Mouse (Mus musculus) limb, embryonic 15.5 days (tissue): ENCODE measurements around the gene Uqcc1. TPM values are rescaled to one million over a fixed set of nuclear protein-coding genes. Genes with fewer than 3 reads are reported as not detected.
A peak's percentile ranks its signal among the peaks of the same experiment; 100 is the strongest.

Experiments used
- ATAC-seq: fragments of 200-750 bp; cut with Nextera tagmentation; 2 replicates; pipeline ENCODE4 v1.8.0; 2017; ENCODE audit warnings: low read depth, moderate TSS enrichment; ENCODE audit not compliant: insufficient number of reproducible peaks, low FRiP score, low TSS enrichment
- H3K27ac ChIP-seq: fragments of 300-500 bp; sonication (generic); 2 replicates; pipeline ENCODE4 v1.5.1; 2015; ENCODE audit warnings: moderate library complexity, mild to moderate bottlenecking, inconsistent platforms
- H3K27me3 ChIP-seq: fragments of 300-500 bp; sonication (generic); 2 replicates; pipeline ENCODE4 v1.6.1; 2015; ENCODE audit warnings: inconsistent platforms
- H3K36me3 ChIP-seq: fragments of 300-500 bp; sonication (generic); 2 replicates; pipeline ENCODE4 v1.6.1; 2015; ENCODE audit warnings: inconsistent platforms
- H3K4me1 ChIP-seq: fragments of 300-500 bp; sonication (generic); 2 replicates; pipeline ENCODE4 v1.6.1; 2015; ENCODE audit warnings: inconsistent platforms
- H3K4me2 ChIP-seq: fragments of 300-500 bp; sonication (generic); 2 replicates; pipeline ENCODE4 v1.6.1; 2015; ENCODE audit warnings: mild to moderate bottlenecking, inconsistent platforms
- H3K4me3 ChIP-seq: fragments of 300-500 bp; sonication (generic); 2 replicates; pipeline ENCODE4 v1.5.1; 2015; ENCODE audit warnings: mild to moderate bottlenecking, inconsistent platforms
- H3K9ac ChIP-seq: fragments of 300-500 bp; sonication (generic); 2 replicates; pipeline ENCODE4 v1.6.1; 2015; ENCODE audit warnings: inconsistent platforms
- H3K9me3 ChIP-seq: fragments of 300-500 bp; sonication (generic); 2 replicates; pipeline ENCODE4 v1.6.1; 2016; ENCODE audit warnings: inconsistent platforms
- WGBS: fragments of 180-500 bp; shearing (Covaris S2); methylation state at CpG from one replicate; pipeline ENCODE4 v1.1.7; 2015; 5-methylcytosine and 5-hydroxymethylcytosine counted together
- polyA plus RNA-seq: library from polyadenylated mRNA; unstranded; fragments of >200 nt; fragmentation: Nextera tagmentation; extraction: Ambion mirVana; gene quantifications from 2 replicates; pipeline ENCODE4 v1.2.1, GENCODE M21; 2015

The Uqcc1 gene
- polyA plus RNA-seq, 1 experiment from 2014 or later, result 60.8 TPM

GRCm38 (mm10) chr2:155923143-155923542 lies 7.0 kb downstream of the Uqcc1 start:
- H3K36me3 ChIP-seq, result peaks cover 22% of the 10 kb centered on the region
- no peak overlapping the region for H3K27ac ChIP-seq
- H3K4me3 ChIP-seq, result no peak overlapping the region
- H3K27me3 ChIP-seq, result no peaks in the 10 kb centered on the region
- no peak overlapping the region for H3K4me2 ChIP-seq
- no peak overlapping the region for H3K9ac ChIP-seq
- no peaks in the 10 kb centered on the region for H3K9me3 ChIP-seq
- ATAC-seq, result no peak
- H3K4me1 ChIP-seq, result no peaks in the 10 kb centered on the region
- 94% methylated on average over 7 of the region's 7 CpGs for WGBS

DNA sequence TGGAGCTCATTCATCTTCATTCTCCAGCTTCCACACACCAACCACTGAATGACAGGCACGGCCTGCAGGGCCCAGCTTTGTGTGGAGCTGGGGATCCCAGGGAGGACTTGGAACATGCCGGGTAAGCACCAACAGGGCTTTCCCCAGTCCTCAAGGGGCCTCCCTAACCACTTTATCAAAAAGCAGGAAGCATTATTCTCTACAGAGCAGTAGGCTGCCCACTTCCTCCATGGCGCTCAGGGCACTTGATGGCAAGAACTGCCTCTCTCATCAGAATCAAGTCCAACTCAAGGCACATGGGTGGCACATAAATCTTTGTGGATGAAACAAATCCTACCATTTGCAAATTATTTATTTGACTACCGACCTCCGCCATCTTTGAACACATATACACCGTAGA lies 15.4 kb downstream of the Uqcc1 start:
- no peak overlapping the region for H3K4me3 ChIP-seq
- 87% methylated on average over 6 of the region's 6 CpGs for WGBS
- peaks cover 56% of the 10 kb centered on the region for H3K36me3 ChIP-seq
- H3K27me3 ChIP-seq, result no peaks in the 10 kb centered on the region
- no peak overlapping the region for H3K9ac ChIP-seq
- H3K27ac ChIP-seq, result no peak overlapping the region
- H3K4me2 ChIP-seq, result no peak overlapping the region
- ATAC-seq, result no peak
- no peaks in the 10 kb centered on the region for H3K9me3 ChIP-seq
- H3K4me1 ChIP-seq, result peaks cover 8% of the 10 kb centered on the region; the same call in 1 of the 2 replicates

DNA sequence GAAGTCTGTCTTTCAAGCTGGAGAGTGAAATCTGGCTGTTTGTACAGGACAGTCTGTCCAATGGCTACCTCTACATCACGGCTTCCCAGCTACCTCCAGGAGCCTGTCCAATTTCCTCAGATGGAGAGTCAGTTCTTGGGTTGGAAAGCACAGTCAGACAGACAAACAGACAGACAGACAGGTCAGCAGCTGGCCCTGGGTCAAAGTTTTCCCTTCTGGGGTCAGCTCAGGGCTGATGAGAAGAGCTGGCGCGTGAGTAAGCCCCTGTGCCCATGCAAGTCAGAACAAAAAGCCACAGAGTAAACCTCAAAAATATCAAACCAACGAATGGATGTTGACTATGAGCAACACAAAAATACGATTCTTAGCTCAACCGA lies 26.5 kb downstream of the Uqcc1 start:
- Histone ChIP-seq H3K4me1 (no peaks in the 10 kb centered on the region; the same call in 1 of the 2 replicates), H3K9ac (no peak overlapping the region), H3K27me3 (no peaks in the 10 kb centered on the region), H3K4me2 (no peak overlapping the region), H3K27ac (no peak overlapping the region), H3K9me3 (no peaks in the 10 kb centered on the region), H3K36me3 (peaks cover 35% of the 10 kb centered on the region), H3K4me3 (no peak overlapping the region)
- 87% methylated on average over 6 of the region's 6 CpGs for WGBS
- ATAC-seq, result no peak

- no peak overlapping the region for H3K9ac ChIP-seq
- ATAC-seq, result no peak
- no peaks in the 10 kb centered on the region for H3K27me3 ChIP-seq
- no peaks in the 10 kb centered on the region for H3K9me3 ChIP-seq
- no peak overlapping the region for H3K4me3 ChIP-seq
- 71% methylated on average over 16 of the region's 16 CpGs for WGBS
- H3K36me3 ChIP-seq, result peaks cover 34% of the 10 kb centered on the region
- no peak overlapping the region for H3K27ac ChIP-seq
- H3K4me2 ChIP-seq, result no peak overlapping the region
- H3K4me1 ChIP-seq, result no peaks in the 10 kb centered on the region; the same call in 1 of the 2 replicates
Observed at GRCm38 (mm10) chr2:155902989-155903631, 27.0 kb downstream of the Uqcc1 start.

- Histone ChIP-seq H3K9ac (no peak overlapping the region), H3K4me3 (no peak overlapping the region), H3K4me2 (no peak overlapping the region), H3K36me3 (peaks cover 47% of the 10 kb centered on the region), H3K4me1 (no peaks in the 10 kb centered on the region), H3K27me3 (no peaks in the 10 kb centered on the region), H3K27ac (no peak overlapping the region), H3K9me3 (no peaks in the 10 kb centered on the region)
- 87% methylated on average over 16 of the region's 16 CpGs for WGBS
- ATAC-seq, result no peak
Observed at GRCm38 (mm10) chr2:155895046-155895735, 34.9 kb downstream of the Uqcc1 start.

DNA sequence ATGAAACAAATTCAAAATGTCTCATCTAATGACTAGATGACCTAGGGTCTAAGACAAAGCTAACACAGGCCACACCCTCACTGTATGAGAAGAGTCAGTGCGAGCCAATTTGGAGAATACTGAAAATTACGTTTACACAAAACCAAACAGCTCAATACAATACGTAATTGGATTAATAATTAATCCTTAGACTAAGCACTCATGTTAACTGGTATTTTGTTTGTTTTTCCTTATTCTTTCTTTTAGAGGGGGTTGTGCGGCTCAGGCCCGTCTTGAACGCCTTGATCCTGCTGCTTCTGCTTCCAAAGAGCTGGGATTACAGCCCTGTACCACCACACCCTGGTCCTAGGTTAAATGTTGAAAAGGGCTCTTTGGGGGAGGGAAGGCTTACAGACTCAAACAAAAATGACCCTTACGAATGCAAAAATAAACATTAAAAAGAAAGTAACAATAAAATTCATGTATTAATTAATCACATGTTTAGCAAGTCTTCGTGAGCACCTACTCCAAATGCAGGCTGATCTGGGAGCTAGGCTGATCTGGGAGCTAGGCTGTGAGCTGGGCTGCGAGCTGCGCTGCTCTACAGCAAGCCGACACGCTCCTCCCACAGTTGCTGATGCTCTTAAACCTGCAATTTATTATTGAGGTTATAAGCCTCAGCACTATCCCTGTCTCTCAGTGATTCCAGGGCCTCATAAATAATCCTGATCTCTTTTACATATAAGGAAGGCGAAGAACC lies 35.6 kb downstream of the Uqcc1 start:
- WGBS, result 89% methylated on average over 13 of the region's 13 CpGs
- no peaks in the 10 kb centered on the region for H3K9me3 ChIP-seq
- H3K27ac ChIP-seq, result no peak overlapping the region
- no peaks in the 10 kb centered on the region for H3K4me1 ChIP-seq
- H3K4me3 ChIP-seq, result no peak overlapping the region
- H3K4me2 ChIP-seq, result no peak overlapping the region
- H3K36me3 ChIP-seq, result peaks cover 48% of the 10 kb centered on the region
- H3K27me3 ChIP-seq, result no peaks in the 10 kb centered on the region
- no peak for ATAC-seq
- no peak overlapping the region for H3K9ac ChIP-seq

DNA sequence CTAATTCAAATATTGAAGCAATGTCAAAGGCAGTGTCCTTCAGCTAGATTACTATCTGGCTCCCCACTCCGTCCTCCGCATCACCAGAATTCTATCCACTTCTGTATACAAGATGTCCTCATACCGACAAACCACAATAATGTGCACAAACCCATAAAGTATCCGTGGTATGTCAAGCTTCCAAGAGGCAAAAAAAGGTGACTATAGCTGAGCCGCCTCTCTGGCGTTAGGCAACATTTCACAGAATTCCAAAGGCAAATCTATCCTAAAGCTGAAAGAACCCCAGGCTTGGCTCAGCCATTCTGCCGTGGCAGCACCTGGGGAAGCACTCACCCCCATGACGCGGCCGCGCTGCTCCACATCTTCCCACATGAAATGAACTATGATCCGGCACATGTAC lies 43.3 kb downstream of the Uqcc1 start:
- no peak overlapping the region for H3K27ac ChIP-seq
- ATAC-seq, result no peak
- H3K27me3 ChIP-seq, result no peaks in the 10 kb centered on the region
- WGBS, result 83% methylated on average over 12 of the region's 12 CpGs
- peaks cover 39% of the 10 kb centered on the region for H3K36me3 ChIP-seq
- no peak overlapping the region for H3K9ac ChIP-seq
- H3K4me1 ChIP-seq, result peaks cover 10% of the 10 kb centered on the region; the same call in 1 of the 2 replicates
- H3K9me3 ChIP-seq, result no peaks in the 10 kb centered on the region
- no peak overlapping the region for H3K4me2 ChIP-seq
- H3K4me3 ChIP-seq, result no peak overlapping the region

DNA sequence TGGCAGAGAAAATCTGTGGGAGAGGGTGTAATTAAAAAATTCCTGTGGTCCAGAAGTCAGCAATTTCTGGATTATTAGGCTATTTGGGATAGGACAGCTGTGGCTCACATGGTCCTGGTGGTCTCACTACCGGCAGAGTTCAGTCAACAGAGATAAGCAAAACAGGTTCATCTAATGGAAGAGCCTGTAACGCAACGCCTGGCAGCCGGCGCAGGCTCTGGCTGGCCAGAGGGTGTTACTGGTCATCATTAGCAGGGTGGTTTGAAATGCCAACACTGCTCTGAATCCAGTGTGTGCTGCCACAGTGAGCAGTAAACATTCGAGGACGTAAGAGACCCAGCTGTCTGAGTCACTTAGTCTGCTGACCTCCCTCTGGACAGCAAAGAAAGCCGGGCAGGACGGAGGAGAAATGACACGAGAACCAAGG lies 44.8 kb downstream of the Uqcc1 start:
- Histone ChIP-seq H3K4me1 (peaks cover 10% of the 10 kb centered on the region; the same call in 1 of the 2 replicates), H3K36me3 (peaks cover 36% of the 10 kb centered on the region), H3K4me3 (no peak overlapping the region), H3K9ac (no peak overlapping the region), H3K27ac (no peak overlapping the region), H3K4me2 (no peak overlapping the region), H3K27me3 (no peaks in the 10 kb centered on the region), H3K9me3 (no peaks in the 10 kb centered on the region)
- WGBS, result 67% methylated on average over 10 of the region's 10 CpGs
- no peak for ATAC-seq

DNA sequence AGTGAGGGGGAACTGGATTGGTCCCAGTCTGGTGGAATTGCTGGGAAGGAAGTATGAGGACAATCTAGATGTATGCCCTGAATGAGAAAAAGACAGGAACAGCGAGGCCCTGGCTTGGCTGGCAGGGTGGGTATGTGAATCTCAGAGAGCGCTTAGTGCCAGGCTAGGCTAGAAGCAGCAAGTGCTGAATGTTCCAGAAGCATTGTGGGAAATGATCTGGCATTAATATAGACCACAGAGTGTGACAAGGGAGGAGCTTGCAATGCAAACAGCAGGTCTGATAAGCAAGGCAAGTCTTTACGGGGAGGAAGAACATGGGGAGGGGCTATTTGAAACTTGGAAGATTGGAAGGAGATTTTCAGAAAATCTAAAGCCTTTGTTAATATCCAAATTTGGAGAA lies 48.0 kb downstream of the Uqcc1 start:
- H3K27ac ChIP-seq, result peak overlapping the region; percentile 35; the same call in 1 of the 2 replicates
- H3K4me3 ChIP-seq, result no peak overlapping the region
- H3K27me3 ChIP-seq, result no peaks in the 10 kb centered on the region
- 82% methylated on average over 3 of the region's 3 CpGs for WGBS
- H3K4me1 ChIP-seq, result peaks cover 10% of the 10 kb centered on the region; the same call in 1 of the 2 replicates
- H3K36me3 ChIP-seq, result peaks cover 35% of the 10 kb centered on the region
- no peak overlapping the region for H3K9ac ChIP-seq
- H3K9me3 ChIP-seq, result no peaks in the 10 kb centered on the region
- H3K4me2 ChIP-seq, result no peak overlapping the region
- ATAC-seq, result no peak

- 81% methylated on average over 21 of the region's 21 CpGs for WGBS
- Histone ChIP-seq H3K4me3 (no peak overlapping the region), H3K9ac (no peak overlapping the region), H3K4me2 (no peak overlapping the region), H3K27ac (no peak overlapping the region), H3K27me3 (no peaks in the 10 kb centered on the region), H3K36me3 (peaks cover 32% of the 10 kb centered on the region), H3K4me1 (peaks cover 10% of the 10 kb centered on the region; the same call in 1 of the 2 replicates), H3K9me3 (no peaks in the 10 kb centered on the region)
- no peak for ATAC-seq
Observed at GRCm38 (mm10) chr2:155878964-155879876, 50.9 kb downstream of the Uqcc1 start.

- no peak overlapping the region for H3K4me3 ChIP-seq
- 66% methylated on average over 6 of the region's 6 CpGs for WGBS
- H3K4me1 ChIP-seq, result peaks cover 22% of the 10 kb centered on the region
- no peak overlapping the region for H3K4me2 ChIP-seq
- no peaks in the 10 kb centered on the region for H3K9me3 ChIP-seq
- ATAC-seq, result no peak
- H3K27ac ChIP-seq, result peak overlapping the region; percentile 59
- H3K9ac ChIP-seq, result no peak overlapping the region
- H3K36me3 ChIP-seq, result peaks cover 20% of the 10 kb centered on the region
- H3K27me3 ChIP-seq, result no peaks in the 10 kb centered on the region
Observed at GRCm38 (mm10) chr2:155873636-155874035, 56.5 kb downstream of the Uqcc1 start.
